Mouse (Mus musculus) heart, adult 18-20 months (tissue): ENCODE results near the gene Kctd19. TPM values are rescaled to one million over a fixed set of nuclear protein-coding genes. Genes with fewer than 3 reads are reported as not detected.

Experiments used
- total RNA-seq, 2 experiments: library from RNA; stranded (reverse); gene quantifications; 2 replicates each; pipeline ENCODE4 v1.2.3; 2021

Kctd19 gene
- total RNA-seq, 2 experiments from 2014 or later, result not detected

Other genes starting within 250 kb of the Kctd19 start
- 10 to 100 TPM; 19.6 to 21.7 TPM for gene Cbfb, start 242.8 kb downstream of the Kctd19 start, total RNA-seq
- gene D230025D16Rik, start 188.4 kb downstream of the Kctd19 start, total RNA-seq, result 10 to 100 TPM; 18.1 to 19.4 TPM
- 1 to 10 TPM; 3.3 TPM for gene B3gnt9, start 158.3 kb downstream of the Kctd19 start, total RNA-seq
- 1 to 10 TPM; 4.9 to 5.8 TPM for gene Tradd, start 148.9 kb downstream of the Kctd19 start, total RNA-seq
- gene Fbxl8, start 148.9 kb downstream of the Kctd19 start, total RNA-seq, result 1 to 10 TPM; 2.9 to 3.0 TPM
- gene Hsf4, start 143.7 kb downstream of the Kctd19 start, total RNA-seq, result 1 to 10 TPM; 4.6 to 4.7 TPM
- gene Nol3, start 137.4 kb downstream of the Kctd19 start, total RNA-seq, result 10 to 100 TPM; 22.1 to 25.7 TPM
- gene 4931428F04Rik, start 123.6 kb downstream of the Kctd19 start, total RNA-seq, result 1 to 10 TPM; 1.1 to 1.6 TPM
- gene Exoc3l, start 117.4 kb downstream of the Kctd19 start, total RNA-seq, result 1 to 10 TPM; 2.9 to 3.0 TPM
- 10 to 100 TPM; 21.6 TPM for gene E2f4, start 115.8 kb downstream of the Kctd19 start, total RNA-seq
- gene Elmo3, start 107.9 kb downstream of the Kctd19 start, total RNA-seq, result 1 to 10 TPM in 1 of 2 experiments, under 1 TPM in 1; 0.60 to 1.6 TPM
- gene Lrrc29, start 87.2 kb downstream of the Kctd19 start, total RNA-seq, result under 1 TPM; 0.59 to 0.60 TPM
- gene Tmem208, start 87.1 kb downstream of the Kctd19 start, total RNA-seq, result 10 to 100 TPM; 24.3 to 26.6 TPM
- 1 to 10 TPM; 4.5 to 5.2 TPM for gene Fhod1, start 65.5 kb downstream of the Kctd19 start, total RNA-seq
- gene Slc9a5, start 64.7 kb downstream of the Kctd19 start, total RNA-seq, result under 1 TPM; 0.37 to 0.39 TPM
- not detected for gene Plekhg4, start 40.2 kb downstream of the Kctd19 start, total RNA-seq
- gene Lrrc36, start 69 bp upstream of the Kctd19 start, total RNA-seq, result under 1 TPM; 0.27 to 0.64 TPM
- 10 to 100 TPM; 38.0 to 41.4 TPM for gene Tppp3, start 58.0 kb upstream of the Kctd19 start, total RNA-seq
- 10 to 100 TPM; 12.5 to 14.2 TPM for gene Zdhhc1, start 83.4 kb upstream of the Kctd19 start, total RNA-seq
- under 1 TPM; 0.21 to 0.22 TPM for gene Hsd11b2, start 105.3 kb upstream of the Kctd19 start, total RNA-seq
- gene Atp6v0d1, start 152.5 kb upstream of the Kctd19 start, total RNA-seq, result 10 to 100 TPM; 50.4 to 53.2 TPM
- gene Ripor1, start 191.8 kb upstream of the Kctd19 start, total RNA-seq, result 10 to 100 TPM; 40.1 to 42.6 TPM
- gene Ctcf, start 223.1 kb upstream of the Kctd19 start, total RNA-seq, result 10 to 100 TPM; 39.9 to 40.9 TPM
- not detected for gene Agrp, start 223.9 kb upstream of the Kctd19 start, total RNA-seq